Mouse (Mus musculus): ENCODE results near the gene Pimreg. TPM values are rescaled to one million over a fixed set of nuclear protein-coding genes. Genes with fewer than 3 reads are reported as not detected.

Pimreg gene
- total and polyA plus RNA-seq, 3 experiments = not detected

DNA sequence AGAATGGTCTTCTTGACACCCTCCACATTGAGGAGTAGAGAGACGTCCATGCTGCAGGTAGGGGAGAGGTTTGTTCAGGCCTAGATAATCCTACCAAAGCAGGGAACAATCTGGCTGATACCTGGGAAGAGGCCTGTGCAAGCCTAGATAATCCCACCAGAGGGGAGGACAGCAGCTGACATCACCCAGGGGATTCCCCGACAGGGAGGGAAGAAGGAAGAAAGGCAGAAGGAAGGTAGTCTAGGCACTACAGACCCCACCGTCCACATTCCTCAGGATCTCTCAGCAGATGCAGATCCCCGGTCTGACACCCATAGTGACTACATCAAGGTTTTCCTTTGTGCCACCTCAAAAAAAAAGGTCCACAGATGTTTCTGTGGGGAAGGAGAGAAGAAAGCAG is 4.4 kb upstream of the Pimreg start, which contains the start of gene Aipl1:
TSS of gene Aipl1 (minus strand) at position 101 of the 400 bp plus-strand sequence.
- H3K27me3 ChIP-seq (ENCODE audit: insufficient read depth, low read length) = no peaks in the 10 kb centered on the region
- ATAC-seq (ENCODE audit: extremely low read depth, insufficient number of reproducible peaks, low FRiP score, poor library complexity, severe bottlenecking) (no peak), DNase-seq (ENCODE audit: low spot score) (no peak)
- no peaks in the 10 kb centered on the region for H3K36me3 ChIP-seq (replicated peaks)
- no peak for TF ChIP-seq POLR2AphosphoS5 (IDR thresholded peaks at IDR 0.05; ENCODE audit: insufficient replicate concordance, low read depth, low read length)
- no peak for TF ChIP-seq GATA1 (IDR thresholded peaks at IDR 0.05; ENCODE audit: borderline replicate concordance, low read length)
- TF ChIP-seq TAL1 (conservative IDR thresholded peaks at IDR 0.05; ENCODE audit: low read depth, low read length) = no peak
- TF ChIP-seq GATA2 (IDR thresholded peaks at IDR 0.05; ENCODE audit: borderline replicate concordance, low read depth, low read length) = no peak
- TF ChIP-seq CTCF (IDR thresholded peaks at IDR 0.05; ENCODE audit: low read depth, low read length) = no peak
- no peak within 1 kb of the TSS for H3K4me3 ChIP-seq (ENCODE audit: low read depth, low read length)
- no peaks in the 10 kb centered on the region for H3K4me1 ChIP-seq (ENCODE audit: insufficient read depth, low read depth, low read length)
- H3K9me3 ChIP-seq (replicated peaks) = peaks cover 47% of the 10 kb centered on the region

DNA sequence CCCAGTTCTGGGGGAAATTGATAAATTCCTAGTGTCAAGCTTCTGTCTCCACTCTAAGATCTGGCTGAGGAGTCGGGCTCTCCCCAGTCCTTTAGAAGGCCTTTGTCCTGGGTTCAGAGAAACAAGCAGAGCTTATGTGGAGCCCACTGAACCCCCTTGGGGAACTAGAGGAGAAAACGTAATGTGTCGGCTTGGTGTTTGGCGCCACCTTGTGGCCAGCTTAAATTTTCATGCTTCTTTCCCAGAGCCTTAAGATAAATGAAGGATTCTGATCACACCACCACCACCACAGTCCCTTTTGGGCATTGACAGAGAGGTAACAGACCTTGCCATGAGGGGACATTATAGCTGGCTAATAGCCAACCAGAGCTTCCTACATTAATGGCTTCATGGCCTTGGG is 3.8 kb upstream of the Pimreg start:
- DNase-seq (ENCODE audit: low spot score) (no peak), ATAC-seq (ENCODE audit: extremely low read depth, insufficient number of reproducible peaks, low FRiP score, poor library complexity, severe bottlenecking) (no peak)
- Histone ChIP-seq H3K27me3 (ENCODE audit: insufficient read depth, low read length) (no peaks in the 10 kb centered on the region; the same call in 1 of the 2 replicates), H3K4me3 (ENCODE audit: low read depth, low read length) (no peak overlapping the region), H3K4me1 (ENCODE audit: insufficient read depth, low read depth, low read length) (no peaks in the 10 kb centered on the region), H3K36me3 (replicated peaks) (no peaks in the 10 kb centered on the region), H3K9me3 (replicated peaks) (peaks cover 48% of the 10 kb centered on the region)
- TF ChIP-seq GATA1 (IDR thresholded peaks at IDR 0.05; ENCODE audit: borderline replicate concordance, low read length) = no peak
- no peak for TF ChIP-seq CTCF (IDR thresholded peaks at IDR 0.05; ENCODE audit: low read depth, low read length)
- no peak for TF ChIP-seq POLR2AphosphoS5 (IDR thresholded peaks at IDR 0.05; ENCODE audit: insufficient replicate concordance, low read depth, low read length)
- no peak for TF ChIP-seq GATA2 (IDR thresholded peaks at IDR 0.05; ENCODE audit: borderline replicate concordance, low read depth, low read length)
- no peak for TF ChIP-seq TAL1 (conservative IDR thresholded peaks at IDR 0.05; ENCODE audit: low read depth, low read length)

DNA sequence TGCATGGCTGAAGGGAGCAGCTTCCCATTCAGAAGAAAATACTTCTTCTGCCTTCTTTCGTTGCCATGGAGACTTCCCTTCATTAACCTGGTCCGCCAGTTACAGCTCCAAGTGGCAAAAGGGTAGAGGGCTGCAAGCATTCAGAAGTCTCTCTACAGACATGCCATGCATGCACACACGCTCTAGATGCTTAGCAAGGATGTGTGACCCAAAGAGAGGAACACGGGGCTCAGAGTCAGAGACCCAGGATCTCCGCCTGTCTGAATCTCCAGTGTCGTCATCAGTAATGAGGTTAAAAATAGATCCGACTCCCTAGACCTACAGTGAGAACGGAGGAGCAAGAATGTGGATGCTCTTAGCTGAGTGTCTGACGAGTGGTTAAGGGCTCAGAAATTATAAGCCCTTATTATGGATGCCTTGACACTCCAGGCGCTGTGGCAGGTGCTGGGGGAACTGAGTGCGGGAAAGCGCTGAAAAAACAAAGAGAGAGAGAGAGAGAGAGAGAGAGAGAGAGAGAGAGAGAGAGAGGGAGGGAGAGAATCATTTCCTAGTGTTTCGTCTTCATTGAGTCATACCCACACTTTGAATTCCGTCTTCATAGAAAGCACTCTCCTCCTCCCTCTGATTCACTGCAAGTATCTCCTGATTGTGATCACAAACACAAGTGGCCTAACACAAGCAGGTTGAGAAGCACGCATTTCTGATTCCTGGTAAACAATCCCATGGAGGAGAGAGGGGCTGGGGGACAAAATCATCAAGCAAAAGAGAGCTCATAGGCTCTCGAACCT is 2.0 kb upstream of the Pimreg start:
- TF ChIP-seq GATA2 (IDR thresholded peaks at IDR 0.05; ENCODE audit: borderline replicate concordance, low read depth, low read length) (no peak), TAL1 (conservative IDR thresholded peaks at IDR 0.05; ENCODE audit: low read depth, low read length) (no peak), CTCF (IDR thresholded peaks at IDR 0.05; ENCODE audit: low read depth, low read length) (no peak), GATA1 (IDR thresholded peaks at IDR 0.05; ENCODE audit: borderline replicate concordance, low read length) (no peak), POLR2AphosphoS5 (IDR thresholded peaks at IDR 0.05; ENCODE audit: insufficient replicate concordance, low read depth, low read length) (no peak)
- ATAC-seq (ENCODE audit: extremely low read depth, insufficient number of reproducible peaks, low FRiP score, poor library complexity, severe bottlenecking) = no peak
- DNase-seq (ENCODE audit: low spot score) = no peak
- Histone ChIP-seq H3K27me3 (ENCODE audit: insufficient read depth, low read length) (no peaks in the 10 kb centered on the region; the same call in 1 of the 2 replicates), H3K9me3 (replicated peaks) (peaks cover 58% of the 10 kb centered on the region), H3K36me3 (replicated peaks) (no peaks in the 10 kb centered on the region), H3K4me1 (ENCODE audit: insufficient read depth, low read depth, low read length) (no peaks in the 10 kb centered on the region), H3K4me3 (ENCODE audit: low read depth, low read length) (no peak overlapping the region)

DNA sequence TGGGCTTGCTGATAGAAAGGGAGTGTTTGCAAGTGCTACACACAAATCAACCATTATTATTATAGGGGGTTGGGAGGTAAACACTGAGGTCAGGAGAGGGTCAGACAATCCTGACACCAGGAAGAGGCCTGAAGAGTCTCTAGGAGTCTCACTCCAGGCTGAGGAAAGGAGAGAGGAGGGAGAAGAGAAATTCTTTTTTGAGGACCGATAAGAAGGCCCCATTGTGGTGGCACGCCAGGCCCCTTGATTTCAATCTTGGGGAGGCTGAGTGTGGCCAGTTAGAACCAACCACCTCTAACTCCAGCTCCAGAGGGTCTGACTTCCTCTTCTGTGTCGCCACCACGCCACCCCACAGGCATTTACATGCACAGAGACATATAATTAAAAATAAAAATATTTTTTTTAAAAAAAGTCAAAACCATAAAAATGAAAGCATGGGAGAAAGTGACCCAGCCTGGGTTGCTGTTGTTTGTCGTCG is 503 bp upstream of the Pimreg start:
- no peaks in the 10 kb centered on the region for H3K36me3 ChIP-seq (replicated peaks)
- ATAC-seq (ENCODE audit: extremely low read depth, insufficient number of reproducible peaks, low FRiP score, poor library complexity, severe bottlenecking) (no peak), DNase-seq (ENCODE audit: low spot score) (no peak)
- TF ChIP-seq CTCF (IDR thresholded peaks at IDR 0.05; ENCODE audit: low read depth, low read length) = no peak
- TF ChIP-seq GATA2 (IDR thresholded peaks at IDR 0.05; ENCODE audit: borderline replicate concordance, low read depth, low read length) = no peak
- TF ChIP-seq POLR2AphosphoS5 (IDR thresholded peaks at IDR 0.05; ENCODE audit: insufficient replicate concordance, low read depth, low read length) = no peak
- TF ChIP-seq GATA1 (IDR thresholded peaks at IDR 0.05; ENCODE audit: borderline replicate concordance, low read length) = no peak
- TF ChIP-seq TAL1 (conservative IDR thresholded peaks at IDR 0.05; ENCODE audit: low read depth, low read length) = no peak
- H3K27me3 ChIP-seq (ENCODE audit: insufficient read depth, low read length) = no peaks in the 10 kb centered on the region; the same call in 1 of the 2 replicates
- H3K4me3 ChIP-seq (ENCODE audit: low read depth, low read length) = no peak overlapping the region
- peaks cover 67% of the 10 kb centered on the region for H3K9me3 ChIP-seq (replicated peaks)
- H3K4me1 ChIP-seq (ENCODE audit: insufficient read depth, low read depth, low read length) = no peaks in the 10 kb centered on the region

DNA sequence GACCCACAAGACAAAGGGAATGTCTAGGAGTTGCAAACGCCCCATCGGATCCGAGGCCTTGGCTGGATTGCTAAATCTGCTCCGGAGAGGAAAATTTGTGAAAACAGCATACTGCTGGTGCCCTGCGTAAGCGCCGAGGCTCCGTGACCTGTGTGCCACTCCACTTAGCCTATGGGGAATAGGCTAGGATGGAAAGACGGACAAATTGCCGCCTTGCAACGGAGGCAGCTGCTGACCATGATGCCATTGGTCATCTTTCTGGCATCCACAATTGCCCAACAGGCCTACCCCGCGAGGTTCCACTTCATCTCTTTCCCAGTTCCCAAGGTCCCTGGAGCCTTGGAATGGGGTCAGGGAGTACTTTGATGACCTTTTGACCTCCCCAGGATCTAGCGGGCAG is 799 bp downstream of the Pimreg start:
- no peak for ATAC-seq (ENCODE audit: extremely low read depth, insufficient number of reproducible peaks, low FRiP score, poor library complexity, severe bottlenecking)
- H3K4me3 ChIP-seq (ENCODE audit: low read depth, low read length) = no peak overlapping the region
- TF ChIP-seq GATA2 (IDR thresholded peaks at IDR 0.05; ENCODE audit: borderline replicate concordance, low read depth, low read length) (no peak), CTCF (IDR thresholded peaks at IDR 0.05; ENCODE audit: low read depth, low read length) (no peak), GATA1 (IDR thresholded peaks at IDR 0.05; ENCODE audit: borderline replicate concordance, low read length) (no peak), TAL1 (conservative IDR thresholded peaks at IDR 0.05; ENCODE audit: low read depth, low read length) (no peak), POLR2AphosphoS5 (IDR thresholded peaks at IDR 0.05; ENCODE audit: insufficient replicate concordance, low read depth, low read length) (no peak)
- peaks cover 64% of the 10 kb centered on the region for H3K9me3 ChIP-seq (replicated peaks)
- no peaks in the 10 kb centered on the region for H3K4me1 ChIP-seq (ENCODE audit: insufficient read depth, low read depth, low read length)
- no peaks in the 10 kb centered on the region; the same call in 1 of the 2 replicates for H3K27me3 ChIP-seq (ENCODE audit: insufficient read depth, low read length)
- DNase-seq (ENCODE audit: low spot score) = no peak
- no peaks in the 10 kb centered on the region for H3K36me3 ChIP-seq (replicated peaks)

DNA sequence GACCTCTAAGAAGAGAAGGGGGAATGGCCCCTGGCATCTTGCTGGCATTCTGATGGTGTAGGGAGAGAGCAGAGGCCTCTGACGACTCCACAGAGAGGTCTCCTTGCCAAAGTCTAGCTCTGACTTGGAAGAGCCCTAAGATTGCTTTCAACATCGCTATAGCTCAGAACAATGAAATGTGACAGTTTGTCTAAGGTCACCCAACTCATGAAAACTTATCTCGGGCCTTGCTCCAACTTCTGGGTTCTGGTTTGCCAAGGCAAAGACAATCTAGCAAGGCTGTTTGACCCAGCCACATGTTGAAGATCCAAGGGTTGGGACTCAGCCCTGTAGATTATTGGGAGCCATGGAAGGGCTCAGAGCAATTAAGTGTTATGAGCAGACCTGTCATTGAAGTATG is 2.4 kb downstream of the Pimreg start:
- H3K27me3 ChIP-seq (ENCODE audit: insufficient read depth, low read length) = no peaks in the 10 kb centered on the region; the same call in 1 of the 2 replicates
- H3K4me3 ChIP-seq (ENCODE audit: low read depth, low read length) = no peak overlapping the region
- ATAC-seq (ENCODE audit: extremely low read depth, insufficient number of reproducible peaks, low FRiP score, poor library complexity, severe bottlenecking) (no peak), DNase-seq (ENCODE audit: low spot score) (no peak)
- TF ChIP-seq TAL1 (conservative IDR thresholded peaks at IDR 0.05; ENCODE audit: low read depth, low read length) (no peak), CTCF (IDR thresholded peaks at IDR 0.05; ENCODE audit: low read depth, low read length) (no peak), POLR2AphosphoS5 (IDR thresholded peaks at IDR 0.05; ENCODE audit: insufficient replicate concordance, low read depth, low read length) (no peak), GATA1 (IDR thresholded peaks at IDR 0.05; ENCODE audit: borderline replicate concordance, low read length) (no peak), GATA2 (IDR thresholded peaks at IDR 0.05; ENCODE audit: borderline replicate concordance, low read depth, low read length) (no peak)
- no peaks in the 10 kb centered on the region for H3K36me3 ChIP-seq (replicated peaks)
- H3K9me3 ChIP-seq (replicated peaks) = peaks cover 68% of the 10 kb centered on the region
- no peaks in the 10 kb centered on the region for H3K4me1 ChIP-seq (ENCODE audit: insufficient read depth, low read depth, low read length)

Data from G1E (cell line).